Mouse (Mus musculus) limb, embryonic 12.5 days (tissue): ENCODE measurements around the gene Ccdc126. TPM values are rescaled to one million over a fixed set of nuclear protein-coding genes. Genes with fewer than 3 reads are reported as not detected.
A peak's percentile ranks its signal among the peaks of the same experiment; 100 is the strongest.

ENCODE experiments used
- ATAC-seq: fragments of 200-750 bp; cut with Nextera tagmentation; 2 replicates; pipeline ENCODE4 v1.8.0; 2017; ENCODE audit warnings: low read depth, moderate TSS enrichment; ENCODE audit not compliant: insufficient number of reproducible peaks, insufficient read depth, low FRiP score, low TSS enrichment
- H3K27ac ChIP-seq: fragments of 300-500 bp; sonication (generic); 2 replicates; pipeline ENCODE4 v1.5.1; 2016; ENCODE audit warnings: mild to moderate bottlenecking, moderate library complexity
- H3K27me3 ChIP-seq: fragments of 300-500 bp; sonication (generic); 2 replicates; pipeline ENCODE4 v1.6.1; 2016; ENCODE audit warnings: mild to moderate bottlenecking, moderate library complexity
- H3K36me3 ChIP-seq: fragments of 300-500 bp; sonication (generic); 2 replicates; pipeline ENCODE4 v1.6.1; 2016; ENCODE audit warnings: mild to moderate bottlenecking, moderate library complexity
- H3K4me1 ChIP-seq: fragments of 300-500 bp; sonication (generic); replicated peaks from 2 replicates; pipeline ENCODE4 v1.6.1; 2016
- H3K4me2 ChIP-seq: fragments of 300-500 bp; sonication (generic); 2 replicates; pipeline ENCODE4 v1.6.1; 2016; ENCODE audit warnings: mild to moderate bottlenecking, moderate library complexity
- H3K4me3 ChIP-seq: fragments of 300-500 bp; sonication (generic); replicated peaks from 2 replicates; pipeline ENCODE4 v1.5.1; 2016; ENCODE audit warnings: mild to moderate bottlenecking
- H3K9ac ChIP-seq: fragments of 300-500 bp; sonication (generic); replicated peaks from 2 replicates; pipeline ENCODE4 v1.6.1; 2016; ENCODE audit warnings: mild to moderate bottlenecking, moderate library complexity
- H3K9me3 ChIP-seq: fragments of 300-500 bp; sonication (generic); 2 replicates; pipeline ENCODE4 v1.6.1; 2016; ENCODE audit warnings: mild to moderate bottlenecking, moderate library complexity
- WGBS: fragments of 180-500 bp; shearing (Covaris S2); methylation state at CpG from one replicate; pipeline ENCODE4 v1.1.7; 2016; 5-methylcytosine and 5-hydroxymethylcytosine counted together
- polyA plus RNA-seq: library from polyadenylated mRNA; unstranded; fragments of >200 nt; fragmentation: Nextera tagmentation; extraction: Ambion mirVana; gene quantifications from 2 replicates; pipeline ENCODE4 v1.2.1, GENCODE M21; 2016

The Ccdc126 gene
- polyA plus RNA-seq, 1 experiment from 2014 or later = 7.0 TPM

- H3K9me3 ChIP-seq = no peaks in the 10 kb centered on the region
- ATAC-seq = no peak
- H3K9ac ChIP-seq = no peak overlapping the region
- no peak overlapping the region for H3K4me2 ChIP-seq
- no peaks in the 10 kb centered on the region for H3K36me3 ChIP-seq
- H3K4me1 ChIP-seq = peaks cover 3% of the 10 kb centered on the region
- H3K27me3 ChIP-seq = no peaks in the 10 kb centered on the region
- H3K27ac ChIP-seq = no peak overlapping the region
- WGBS = 85% methylated on average over 14 of the region's 14 CpGs
- H3K4me3 ChIP-seq = no peak overlapping the region
Observed at GRCm38 (mm10) chr6:49343737-49344469, 24.8 kb downstream of the Ccdc126 start.

DNA sequence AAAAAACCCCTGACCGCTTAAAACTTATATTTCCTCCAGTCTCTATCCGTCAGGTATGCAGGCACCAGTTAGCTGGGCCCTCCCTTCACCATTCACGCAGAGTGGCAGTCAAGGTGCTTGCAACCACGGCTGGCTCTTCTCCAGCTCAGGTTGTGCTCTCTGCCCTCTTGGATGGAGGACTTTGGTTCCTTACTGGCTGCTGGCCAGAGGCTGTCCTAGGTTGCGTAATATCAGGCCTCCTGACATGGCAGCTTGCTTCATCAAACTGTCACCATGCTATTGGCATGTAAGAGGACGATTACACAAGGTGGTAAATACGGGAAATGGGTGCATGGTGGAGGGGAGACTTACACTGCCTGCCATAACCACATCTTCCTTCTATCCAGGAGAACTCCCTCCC, 30.8 kb downstream of the Ccdc126 start:
- Histone ChIP-seq H3K4me3 (no peak overlapping the region), H3K27ac (no peak overlapping the region), H3K4me1 (no peaks in the 10 kb centered on the region), H3K27me3 (no peaks in the 10 kb centered on the region), H3K9ac (no peak overlapping the region), H3K36me3 (no peaks in the 10 kb centered on the region), H3K9me3 (no peaks in the 10 kb centered on the region; the same call in 1 of the 2 replicates), H3K4me2 (no peak overlapping the region)
- no peak for ATAC-seq
- 92% methylated on average over 7 of the region's 7 CpGs for WGBS

DNA sequence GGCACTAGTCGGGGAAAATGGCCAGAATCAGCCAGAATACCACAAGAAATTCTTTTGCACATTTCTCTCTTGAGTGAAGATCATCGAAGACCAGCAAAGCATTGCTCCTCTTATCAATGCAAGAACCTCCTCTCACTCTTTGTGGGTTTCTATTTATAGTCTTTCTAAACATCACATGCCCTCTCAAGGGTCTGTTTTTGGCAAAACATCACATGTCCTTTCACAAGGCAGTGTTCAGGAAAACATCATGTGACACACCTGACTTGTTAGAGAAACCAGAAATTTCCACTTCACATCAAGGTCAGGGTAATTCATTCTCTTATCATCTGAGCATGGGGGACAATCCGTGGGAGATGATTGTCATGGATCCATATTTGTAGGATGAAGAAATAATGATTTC, 35.5 kb downstream of the Ccdc126 start:
- H3K9me3 ChIP-seq = no peaks in the 10 kb centered on the region; the same call in 1 of the 2 replicates
- no peaks in the 10 kb centered on the region for H3K27me3 ChIP-seq
- no peak overlapping the region for H3K4me2 ChIP-seq
- H3K4me1 ChIP-seq = no peaks in the 10 kb centered on the region
- WGBS = 90% methylated on average over 3 of the region's 3 CpGs
- no peak overlapping the region for H3K9ac ChIP-seq
- H3K4me3 ChIP-seq = no peak overlapping the region
- H3K36me3 ChIP-seq = no peaks in the 10 kb centered on the region
- H3K27ac ChIP-seq = no peak overlapping the region
- ATAC-seq = no peak

DNA sequence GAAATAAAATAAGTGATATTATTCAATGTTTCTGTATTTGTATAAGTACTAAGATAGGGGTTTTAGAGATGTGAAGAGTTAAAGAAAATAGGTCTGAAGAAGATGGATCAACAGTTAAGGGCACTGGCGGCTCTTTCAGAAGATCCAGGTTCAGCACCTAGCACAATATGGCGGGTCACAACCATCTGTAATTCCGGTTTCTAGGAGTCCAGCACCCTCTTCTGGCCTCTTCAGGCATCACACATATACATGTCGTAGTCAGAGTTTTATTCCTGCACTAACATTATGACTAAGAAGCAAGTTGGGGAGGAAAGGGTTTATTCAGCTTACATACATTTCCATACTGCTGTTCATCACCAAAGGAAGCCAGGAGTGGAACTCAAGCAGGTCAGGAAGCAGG, 36.1 kb downstream of the Ccdc126 start:
- no peaks in the 10 kb centered on the region; the same call in 1 of the 2 replicates for H3K9me3 ChIP-seq
- 66% methylated on average over 4 of the region's 4 CpGs for WGBS

DNA sequence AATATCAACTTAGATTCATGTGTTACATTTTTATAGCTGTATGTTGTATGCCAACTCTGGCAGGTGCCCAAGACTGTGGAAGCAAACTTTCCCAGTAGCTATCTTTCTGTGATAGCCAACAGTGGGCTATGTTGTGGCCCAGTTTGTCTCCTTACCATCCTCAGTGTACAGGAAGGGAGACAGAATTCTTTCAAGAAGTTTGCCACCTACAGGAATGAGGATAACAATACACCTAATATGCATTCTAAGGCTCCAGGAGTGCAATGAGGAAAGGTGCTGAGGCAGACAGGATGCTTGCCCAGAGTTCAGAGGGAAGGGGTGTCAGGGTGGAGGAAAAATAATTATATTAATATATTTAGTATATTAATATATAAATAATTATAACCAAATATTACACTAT, 41.3 kb downstream of the Ccdc126 start:
- Histone ChIP-seq H3K4me1 (0 out of 2 replicates have a peak, but pooled peaks cover 3% of the 10 kb centered on the region), H3K4me3 (no peak overlapping the region), H3K4me2 (no peak overlapping the region), H3K9me3 (no peaks in the 10 kb centered on the region), H3K27me3 (no peaks in the 10 kb centered on the region), H3K27ac (no peak overlapping the region), H3K9ac (no peak overlapping the region), H3K36me3 (no peaks in the 10 kb centered on the region)
- ATAC-seq = no peak

More for the DNA sequence above, 36.1 kb downstream of the Ccdc126 start:
- no peaks in the 10 kb centered on the region for H3K27me3 ChIP-seq
- H3K4me1 ChIP-seq = no peaks in the 10 kb centered on the region
- no peak overlapping the region for H3K4me3 ChIP-seq
- no peak overlapping the region for H3K9ac ChIP-seq
- no peaks in the 10 kb centered on the region for H3K36me3 ChIP-seq
- H3K27ac ChIP-seq = no peak overlapping the region
- no peak for ATAC-seq
- no peak overlapping the region for H3K4me2 ChIP-seq

DNA sequence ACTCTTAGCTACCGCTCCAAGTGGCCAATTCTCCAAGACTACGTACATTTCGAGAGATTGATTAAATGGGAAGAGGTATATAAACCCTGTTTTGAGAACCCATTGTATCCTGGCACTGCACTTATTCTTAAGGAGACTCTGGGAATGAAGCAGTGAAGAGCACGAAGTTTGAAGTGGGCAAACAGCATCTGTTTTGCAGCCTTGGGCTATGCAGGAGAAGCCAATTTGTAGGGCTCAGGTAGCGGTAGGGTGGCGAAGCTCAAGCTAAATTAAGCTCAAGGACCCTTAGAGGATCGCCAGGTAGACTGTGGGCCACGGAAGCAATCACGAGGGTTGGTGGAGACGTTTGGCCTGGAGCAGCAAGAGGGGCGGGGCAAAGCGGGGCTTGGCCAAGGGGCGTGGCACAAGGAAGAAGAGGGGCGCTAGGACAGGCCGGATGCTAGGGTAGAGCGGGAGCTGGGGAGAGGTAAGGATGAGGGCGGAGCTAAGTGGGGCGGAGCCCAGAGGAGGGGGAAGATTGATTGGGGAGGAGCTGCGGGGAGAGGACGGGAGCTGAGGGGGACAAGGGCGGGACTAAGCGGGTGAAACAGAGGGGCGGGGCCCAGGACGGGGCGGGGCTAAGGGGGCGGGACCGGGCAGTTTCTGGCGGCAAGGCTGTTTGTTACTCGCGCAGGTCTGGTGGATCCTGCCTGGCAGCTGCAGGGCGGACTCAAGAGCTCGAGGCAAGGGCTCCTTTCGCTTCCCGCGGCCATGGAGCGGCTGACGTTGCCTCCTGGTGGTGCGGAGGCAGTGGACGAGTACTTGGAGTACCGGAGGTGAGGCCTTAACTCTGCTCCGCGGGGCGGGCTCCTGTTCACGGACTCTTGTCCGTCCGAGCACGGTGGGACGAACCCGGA, 48.3 kb downstream of the Ccdc126 start, which contains the start of gene Fam221a:
Gene Fam221a, plus strand, starts transcription at position 581 of the 896 bp plus-strand sequence.
- no peaks in the 10 kb centered on the region for H3K36me3 ChIP-seq
- peak within 1 kb of the TSS; percentile 72 for H3K9ac ChIP-seq
- peak within 1 kb of the TSS; percentile 57 for H3K4me3 ChIP-seq
- peak within 1 kb of the TSS; percentile 71 for H3K4me2 ChIP-seq
- H3K27ac ChIP-seq = peak within 1 kb of the TSS; percentile 78
- peaks cover 6% of the 10 kb centered on the region for H3K4me1 ChIP-seq
- peak; percentile 97 for ATAC-seq
- H3K9me3 ChIP-seq = no peaks in the 10 kb centered on the region
- 4% methylated on average over 48 of the region's 49 CpGs for WGBS
- no peaks in the 10 kb centered on the region for H3K27me3 ChIP-seq

DNA sequence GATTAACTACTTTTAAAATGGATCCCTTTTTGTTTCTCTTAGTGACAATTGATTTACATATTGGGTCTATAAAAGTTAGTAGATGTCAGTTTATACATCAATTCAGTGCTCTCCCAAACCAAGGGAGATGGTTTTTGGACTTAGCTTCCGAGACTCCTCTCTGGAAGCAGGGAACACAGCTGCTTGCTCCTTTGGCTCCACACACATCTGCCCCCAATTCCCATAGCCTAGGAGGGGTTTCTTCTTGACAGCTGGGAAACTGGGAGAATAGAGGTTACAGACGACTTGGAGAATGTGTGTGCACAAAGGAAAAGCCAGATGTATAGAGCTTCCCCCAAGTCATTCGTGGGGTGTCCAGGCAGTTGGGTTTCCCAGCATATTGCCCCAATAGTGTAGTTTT, 49.1 kb downstream of the Ccdc126 start:
- H3K27me3 ChIP-seq = no peaks in the 10 kb centered on the region
- peak overlapping the region; percentile 71 for H3K4me2 ChIP-seq
- H3K9me3 ChIP-seq = no peaks in the 10 kb centered on the region
- H3K4me3 ChIP-seq = peak overlapping the region; percentile 57
- no peak for ATAC-seq
- no peaks in the 10 kb centered on the region for H3K36me3 ChIP-seq
- H3K27ac ChIP-seq = no peak overlapping the region
- peaks cover 6% of the 10 kb centered on the region for H3K4me1 ChIP-seq
- peak overlapping the region; percentile 72; the same call in 1 of the 2 replicates for H3K9ac ChIP-seq
- 42% methylated on average over 3 of the region's 3 CpGs for WGBS

GRCm38 (mm10) chr6:49372705-49373104, 53.6 kb downstream of the Ccdc126 start:
- no peak for ATAC-seq
- H3K36me3 ChIP-seq = 0 out of 2 replicates have a peak, but pooled peaks cover 3% of the 10 kb centered on the region
- H3K9me3 ChIP-seq = no peaks in the 10 kb centered on the region
- H3K4me1 ChIP-seq = peaks cover 6% of the 10 kb centered on the region
- no peak overlapping the region for H3K9ac ChIP-seq
- H3K27ac ChIP-seq = no peak overlapping the region
- H3K4me3 ChIP-seq = no peak overlapping the region
- no peak overlapping the region for H3K4me2 ChIP-seq
- 81% methylated on average over 4 of the region's 4 CpGs for WGBS
- no peaks in the 10 kb centered on the region for H3K27me3 ChIP-seq

GRCm38 (mm10) chr6:49373943-49374342, 54.9 kb downstream of the Ccdc126 start:
- WGBS = 90% methylated on average over 2 of the region's 2 CpGs
- H3K9ac ChIP-seq = no peak overlapping the region
- no peaks in the 10 kb centered on the region for H3K27me3 ChIP-seq
- 0 out of 2 replicates have a peak, but pooled peaks cover 6% of the 10 kb centered on the region for H3K36me3 ChIP-seq
- H3K9me3 ChIP-seq = no peaks in the 10 kb centered on the region
- H3K27ac ChIP-seq = no peak overlapping the region
- ATAC-seq = no peak
- H3K4me1 ChIP-seq = no peaks in the 10 kb centered on the region
- no peak overlapping the region for H3K4me2 ChIP-seq
- no peak overlapping the region for H3K4me3 ChIP-seq

DNA sequence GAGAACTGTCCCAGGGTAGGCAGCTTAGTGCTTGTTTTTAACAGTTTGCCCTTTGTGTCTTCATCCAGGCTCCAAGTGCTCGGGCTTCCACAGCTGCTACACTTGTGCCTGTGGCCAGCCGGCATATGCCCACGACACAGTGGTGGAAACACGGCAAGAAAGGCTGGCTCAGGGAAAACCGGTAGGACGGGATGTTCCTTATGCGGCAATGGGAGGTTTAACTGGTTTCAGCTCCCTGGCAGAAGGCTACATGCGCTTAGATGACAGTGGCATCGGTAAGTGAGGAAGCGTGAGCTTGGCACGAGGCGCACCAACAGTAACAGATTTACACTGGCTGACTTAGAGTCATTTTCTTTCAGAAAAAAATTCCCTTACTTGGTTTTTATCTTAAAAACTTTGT, 59.3 kb downstream of the Ccdc126 start:
- H3K36me3 ChIP-seq = peaks cover 13% of the 10 kb centered on the region
- 70% methylated on average over 12 of the region's 12 CpGs for WGBS
- no peaks in the 10 kb centered on the region for H3K9me3 ChIP-seq
- no peaks in the 10 kb centered on the region for H3K27me3 ChIP-seq
- H3K4me3 ChIP-seq = no peak overlapping the region
- H3K4me1 ChIP-seq = no peaks in the 10 kb centered on the region
- no peak for ATAC-seq
- no peak overlapping the region for H3K27ac ChIP-seq
- H3K9ac ChIP-seq = no peak overlapping the region
- no peak overlapping the region for H3K4me2 ChIP-seq
